In genomic region chr3:79567703-79568362, GRCm38 (mm10) we compare ENCODE assay signal across 8 mouse cellular contexts. TPM values are rescaled to one million over a fixed set of nuclear protein-coding genes. Genes with fewer than 3 reads are reported as not detected.
A peak's percentile ranks its signal among the peaks of the same experiment; 100 is the strongest.
DNase-seq lines count a peak whose midpoint lies in the region; ATAC-seq and TF ChIP-seq lines count a peak whose summit lies in the region.

Gene Fnip2 (minus strand): TSS chr3:79567796.

- peak within 1 kb of the TSS; percentile 91 for H3K4me3 ChIP-seq in G1E (ENCODE audit: low read depth, low read length)
- H3K4me3 ChIP-seq in forebrain, embryonic 16.5 days (replicated peaks; ENCODE audit: low read length), result peak within 1 kb of the TSS; percentile 93
- H3K4me3 ChIP-seq in layer of hippocampus, adult 2 months, result peak within 1 kb of the TSS; percentile 62
- peak within 1 kb of the TSS; percentile 80 for H3K4me3 ChIP-seq in lung, embryonic 14.5 days (ENCODE audit: low read depth, low read length)
- H3K4me3 ChIP-seq in olfactory bulb, adult 2 months (ENCODE audit: insufficient read depth, low read depth, low read length), result peak within 1 kb of the TSS; percentile 97
- peak within 1 kb of the TSS; percentile 74 for H3K4me3 ChIP-seq in thymus, adult 2 months (ENCODE audit: control insufficient read depth, insufficient read depth, low read length)

- peak within 1 kb of the TSS; percentile 80 for H3K27ac ChIP-seq in forebrain, embryonic 16.5 days (ENCODE audit: low read length)
- peak within 1 kb of the TSS; percentile 85 for H3K27ac ChIP-seq in layer of hippocampus, adult 2 months
- H3K27ac ChIP-seq in lung, embryonic 14.5 days (ENCODE audit: low read depth), result peak within 1 kb of the TSS; percentile 89
- H3K27ac ChIP-seq in olfactory bulb, adult 2 months (ENCODE audit: insufficient read depth, low read depth, low read length), result peak within 1 kb of the TSS; percentile 67; the same call in 1 of the 2 replicates
- no peak within 1 kb of the TSS for H3K27ac ChIP-seq in thymus, adult 2 months (ENCODE audit: control insufficient read depth, insufficient read depth, low read length)

- peak within 1 kb of the TSS; percentile 93 for H3K4me2 ChIP-seq in forebrain, embryonic 16.5 days (ENCODE audit: low read length)
- peak within 1 kb of the TSS; percentile 95 for H3K4me2 ChIP-seq in lung, embryonic 14.5 days

- no peak for TF ChIP-seq CTCF in G1E (IDR thresholded peaks at IDR 0.05; ENCODE audit: low read depth, low read length)
- TF ChIP-seq CTCF in layer of hippocampus, adult 2 months (conservative IDR thresholded peaks at IDR 0.05), result no peak
- TF ChIP-seq CTCF in lung, embryonic 14.5 days (IDR thresholded peaks at IDR 0.05; ENCODE audit: low read depth), result no peak
- no peak for TF ChIP-seq CTCF in olfactory bulb, adult 2 months (IDR thresholded peaks at IDR 0.05; ENCODE audit: insufficient read depth, low read depth, low read length)
- TF ChIP-seq CTCF in thymus, adult 2 months (IDR thresholded peaks at IDR 0.05; ENCODE audit: borderline replicate concordance, control insufficient read depth, extremely low read depth, insufficient read depth, low read length, poor library complexity), result no peak

- intact Hi-C loops in heart, postnatal 36 days (cut with DNase I), result loop anchor here (1.0 to 5.0 kb wide), 2 partner anchors 36 to 49 kb away; no protein-coding TSS in a partner anchor

- H3K27me3 ChIP-seq in G1E (ENCODE audit: insufficient read depth, low read length), result no peaks in the 10 kb centered on the region
- H3K27me3 ChIP-seq in forebrain, embryonic 16.5 days (replicated peaks; ENCODE audit: control insufficient read depth, insufficient read depth, low read length), result no peaks in the 10 kb centered on the region
- no peaks in the 10 kb centered on the region for H3K27me3 ChIP-seq in lung, embryonic 14.5 days (ENCODE audit: insufficient read depth, low read length)
- H3K27me3 ChIP-seq in thymus, adult 2 months (ENCODE audit: control insufficient read depth, insufficient read depth, low read length), result peaks cover 5% of the 10 kb centered on the region; the same call in 1 of the 2 replicates

- peaks cover 68% of the 10 kb centered on the region for H3K4me1 ChIP-seq in G1E (ENCODE audit: insufficient read depth, low read depth, low read length)
- H3K4me1 ChIP-seq in forebrain, embryonic 16.5 days (replicated peaks; ENCODE audit: control insufficient read depth, insufficient read depth, low read length), result peaks cover 17% of the 10 kb centered on the region
- peaks cover 3% of the 10 kb centered on the region; the same call in 1 of the 2 replicates for H3K4me1 ChIP-seq in lung, embryonic 14.5 days (ENCODE audit: insufficient read depth)
- 0 out of 2 replicates have a peak, but pooled peaks cover 4% of the 10 kb centered on the region for H3K4me1 ChIP-seq in olfactory bulb, adult 2 months (ENCODE audit: control insufficient read depth, insufficient read depth, low read length)
- H3K4me1 ChIP-seq in thymus, adult 2 months (replicated peaks; ENCODE audit: control insufficient read depth, insufficient read depth, low read length), result peaks cover 8% of the 10 kb centered on the region

- H3K36me3 ChIP-seq in G1E (replicated peaks), result peaks cover 25% of the 10 kb centered on the region
- no peaks in the 10 kb centered on the region for H3K36me3 ChIP-seq in forebrain, embryonic 16.5 days (ENCODE audit: control insufficient read depth, insufficient read depth)
- no peaks in the 10 kb centered on the region for H3K36me3 ChIP-seq in lung, embryonic 14.5 days (ENCODE audit: insufficient read depth)
- no peaks in the 10 kb centered on the region for H3K36me3 ChIP-seq in thymus, adult 2 months (ENCODE audit: control insufficient read depth, insufficient read depth, low read length)

- ATAC-seq in G1E (ENCODE audit: extremely low read depth, insufficient number of reproducible peaks, low FRiP score, poor library complexity, severe bottlenecking), result peak; percentile 84
- ATAC-seq in forebrain, embryonic 16.5 days, result peak; percentile 96
- peak; percentile 97 for ATAC-seq in lung, embryonic 14.5 days (ENCODE audit: insufficient read depth)

- DNase-seq in G1E (ENCODE audit: low spot score), result peak; percentile 92
- DNase-seq in cerebellum, adult 18-20 months, result peak; percentile 88 to 96
- DNase-seq in heart, postnatal 36 days, result peak; percentile 81 to 92
- peak; percentile 85 to 94 for DNase-seq in layer of hippocampus, adult 2 months (ENCODE audit: low spot score in 2 of 2)
- DNase-seq in lung, embryonic 14.5 days, result peak; percentile 95
- peak; percentile 81 for DNase-seq in thymus, adult 2 months

- H3K9ac ChIP-seq in forebrain, embryonic 16.5 days (replicated peaks; ENCODE audit: low read depth, low read length), result peak within 1 kb of the TSS; percentile 89
- peak within 1 kb of the TSS; percentile 80 for H3K9ac ChIP-seq in lung, embryonic 14.5 days

- H3K9me3 ChIP-seq in G1E (replicated peaks), result no peaks in the 10 kb centered on the region
- no peaks in the 10 kb centered on the region for H3K9me3 ChIP-seq in forebrain, embryonic 16.5 days (ENCODE audit: control insufficient read depth, low read length)
- no peaks in the 10 kb centered on the region for H3K9me3 ChIP-seq in lung, embryonic 14.5 days (ENCODE audit: low read depth, low read length)

- TF ChIP-seq POLR2A in olfactory bulb, adult 2 months (IDR thresholded peaks at IDR 0.05; ENCODE audit: insufficient read depth, low read depth, low read length), result no peak
- TF ChIP-seq POLR2A in thymus, adult 2 months (IDR thresholded peaks at IDR 0.05; ENCODE audit: control insufficient read depth, extremely low read depth, insufficient read depth, low read length, poor library complexity), result no peak

- WGBS in forebrain, embryonic 16.5 days, result under 1% methylated on average over 52 of the region's 55 CpGs
- under 1% methylated on average over 55 of the region's 55 CpGs for WGBS in lung, embryonic 14.5 days
- 2% methylated on average over 55 of the region's 55 CpGs for WGBS in olfactory bulb, adult 2 months
- WGBS in thymus, adult 2 months, result 1% methylated on average over 53 of the region's 55 CpGs

RNA-seq across cellular contexts. Expression of gene Fnip2, which starts in this region (rescaled TPM):
- total RNA-seq in G1E (2014; fragmentation: Nextera tagmentation) (71.3 and 81.8 TPM in 2 replicates), G1E (2017) (54.5 and 57.6 TPM in 2 replicates)
- 3.2 and 3.5 TPM in 2 replicates for polyA plus RNA-seq in G1E (2012)
- polyA plus RNA-seq in forebrain, embryonic 16.5 days (2015; fragmentation: Nextera tagmentation; extraction: Ambion mirVana), result 4.0 and 5.7 TPM in 2 replicates
- total RNA-seq in heart, postnatal 36 days (2021), result 10 to 100 TPM; 13.8 to 20.3 TPM
- 10 to 100 TPM; 22.2 to 26.9 TPM for total RNA-seq in layer of hippocampus, adult 2 months (2021)
- 5.8 and 6.4 TPM in 2 replicates for polyA plus RNA-seq in lung, embryonic 14.5 days (2014; fragmentation: Nextera tagmentation; extraction: Ambion mirVana)
- not detected in 2 replicates for polyA plus RNA-seq in olfactory bulb, adult 2 months (2012; ENCODE audit: insufficient read depth, insufficient read length, low replicate concordance, missing spikeins)
- 2.3 and 2.7 TPM in 2 replicates for polyA plus RNA-seq in thymus, adult 2 months (2012; rRNA removed)
